Mouse (Mus musculus) megakaryocyte, embryonic 14.5 days (primary cell): ENCODE results near the gene Kif20b. TPM values are rescaled to one million over a fixed set of nuclear protein-coding genes. Genes with fewer than 3 reads are reported as not detected.

Experiments used
- H3K27me3 ChIP-seq: replicated peaks from 2 replicates; pipeline ENCODE3; 2012; ENCODE audit warnings: inconsistent platforms
- H3K36me3 ChIP-seq: replicated peaks from 2 replicates; pipeline ENCODE3; 2012; ENCODE audit warnings: low read length, inconsistent platforms, mixed read lengths
- H3K4me1 ChIP-seq: 2 replicates; pipeline ENCODE4 v1.6.1; 2012; ENCODE audit warnings: inconsistent platforms
- H3K4me3 ChIP-seq: replicated peaks from 2 replicates; pipeline ENCODE3; 2012; ENCODE audit warnings: moderate library complexity, mild to moderate bottlenecking, inconsistent platforms
- H3K9me3 ChIP-seq: 2 replicates; pipeline ENCODE4 v1.6.1; 2012; ENCODE audit warnings: inconsistent platforms
- FLI1 ChIP-seq: IDR thresholded peaks from 2 replicates; pipeline ENCODE4 v1.6.1; 2012; ENCODE audit warnings: low read length, inconsistent platforms, mixed read lengths
- GATA1 ChIP-seq: IDR thresholded peaks from 3 replicates; pipeline ENCODE4 v1.6.1; 2012; ENCODE audit warnings: mixed read lengths, low read length, inconsistent platforms, borderline replicate concordance
- polyA plus RNA-seq: library from polyadenylated mRNA; stranded (reverse); fragments of >175 nt; gene quantifications from 2 replicates; pipeline ENCODE4 v1.2.3, GENCODE M21; 2012; ENCODE audit warnings: low replicate concordance; ENCODE audit not compliant: insufficient read depth

Kif20b gene
- polyA plus RNA-seq, 1 experiment, result 0.68 TPM

- Histone ChIP-seq H3K4me3 (no peak overlapping the region), H3K4me1 (no peaks in the 10 kb centered on the region), H3K9me3 (no peaks in the 10 kb centered on the region), H3K36me3 (no peaks in the 10 kb centered on the region), H3K27me3 (peaks cover 2% of the 10 kb centered on the region)
- TF ChIP-seq GATA1 (no peak), FLI1 (no peak)
Measured at GRCm38 (mm10) chr19:34990443-34990842, 68.3 kb downstream of the Kif20b start.

GRCm38 (mm10) chr19:34992969-34993527 lies 70.9 kb downstream of the Kif20b start:
- Histone ChIP-seq H3K27me3 (no peaks in the 10 kb centered on the region), H3K4me1 (no peaks in the 10 kb centered on the region), H3K9me3 (no peaks in the 10 kb centered on the region), H3K36me3 (no peaks in the 10 kb centered on the region), H3K4me3 (no peak overlapping the region)
- no peak for TF ChIP-seq GATA1
- TF ChIP-seq FLI1, result no peak

- Histone ChIP-seq H3K9me3 (no peaks in the 10 kb centered on the region), H3K4me1 (no peaks in the 10 kb centered on the region), H3K4me3 (no peak overlapping the region), H3K36me3 (no peaks in the 10 kb centered on the region), H3K27me3 (peaks cover 4% of the 10 kb centered on the region)
- TF ChIP-seq GATA1 (no peak), FLI1 (no peak)
Measured at GRCm38 (mm10) chr19:35015058-35015457, 92.9 kb downstream of the Kif20b start.

- Histone ChIP-seq H3K4me3 (peak overlapping the region; percentile 39), H3K36me3 (no peaks in the 10 kb centered on the region), H3K9me3 (no peaks in the 10 kb centered on the region), H3K27me3 (peaks cover 5% of the 10 kb centered on the region), H3K4me1 (no peaks in the 10 kb centered on the region)
- TF ChIP-seq FLI1, result no peak
- no peak for TF ChIP-seq GATA1
Measured at GRCm38 (mm10) chr19:35017474-35018208, 95.5 kb downstream of the Kif20b start.

- Histone ChIP-seq H3K36me3 (no peaks in the 10 kb centered on the region), H3K4me1 (no peaks in the 10 kb centered on the region), H3K4me3 (no peak overlapping the region), H3K9me3 (no peaks in the 10 kb centered on the region), H3K27me3 (peaks cover 6% of the 10 kb centered on the region)
- TF ChIP-seq GATA1 (no peak), FLI1 (no peak)
Measured at GRCm38 (mm10) chr19:35018209-35018581, 96.0 kb downstream of the Kif20b start.

Other genes with a start within 250 kb of the Kif20b start
- gene Slc16a12, start 175.1 kb upstream of the Kif20b start, polyA plus RNA-seq, result not detected in 2 replicates
- gene Pank1, start 42.9 kb upstream of the Kif20b start, polyA plus RNA-seq, result 0.79 and 1.5 TPM in 2 replicates